Mouse (Mus musculus) embryonic facial prominence, embryonic 10.5 days (tissue): ENCODE results near the gene Pbx1. TPM values are rescaled to one million over a fixed set of nuclear protein-coding genes. Genes with fewer than 3 reads are reported as not detected.
A peak's percentile ranks its signal among the peaks of the same experiment; 100 is the strongest.

Experiments used
- DNase-seq: peaks from one replicate; pipeline ENCODE4 v3.0.0-alpha.2; 2017; ENCODE audit warnings: low spot score
- H3K27ac ChIP-seq: fragments of 300-500 bp; sonication (generic); replicated peaks from 2 replicates; pipeline ENCODE4 v1.5.1; 2016; ENCODE audit warnings: mild to moderate bottlenecking
- H3K27me3 ChIP-seq: fragments of 300-500 bp; sonication (generic); replicated peaks from 2 replicates; pipeline ENCODE4 v1.6.1; 2016; ENCODE audit warnings: low read depth, mild to moderate bottlenecking; ENCODE audit not compliant: poor library complexity, severe bottlenecking
- H3K36me3 ChIP-seq: fragments of 300-500 bp; sonication (generic); replicated peaks from 2 replicates; pipeline ENCODE4 v1.6.1; 2016; ENCODE audit warnings: mild to moderate bottlenecking, moderate library complexity
- H3K4me1 ChIP-seq: fragments of 300-500 bp; sonication (generic); 2 replicates; pipeline ENCODE4 v1.6.1; 2016
- H3K4me3 ChIP-seq: fragments of 300-500 bp; sonication (generic); 2 replicates; pipeline ENCODE4 v1.5.1; 2016; ENCODE audit warnings: mild to moderate bottlenecking, moderate library complexity
- H3K9me3 ChIP-seq: fragments of 300-500 bp; sonication (generic); 2 replicates; pipeline ENCODE4 v1.6.1; 2016; ENCODE audit warnings: mild to moderate bottlenecking
- WGBS: fragments of 180-500 bp; shearing (Covaris S2); methylation state at CpG from one replicate; pipeline ENCODE4 v1.1.7; 2016; 5-methylcytosine and 5-hydroxymethylcytosine counted together
- polyA plus RNA-seq: library from polyadenylated mRNA; unstranded; fragments of >200 nt; fragmentation: Nextera tagmentation; extraction: Ambion mirVana; gene quantifications from 2 replicates; pipeline ENCODE4 v1.2.1, GENCODE M21; 2016

Pbx1 gene
- polyA plus RNA-seq, 1 experiment from 2014 or later = 41.6 TPM

GRCm38 (mm10) chr1:168124643-168125490, 307.2 kb downstream of the Pbx1 start:
- Histone ChIP-seq H3K4me3 (no peak overlapping the region), H3K4me1 (peaks cover 6% of the 10 kb centered on the region; the same call in 1 of the 2 replicates), H3K27ac (no peak overlapping the region), H3K36me3 (no peaks in the 10 kb centered on the region), H3K27me3 (no peaks in the 10 kb centered on the region), H3K9me3 (no peaks in the 10 kb centered on the region)
- 86% methylated on average over 5 of the region's 5 CpGs for WGBS
- no peak for DNase-seq

GRCm38 (mm10) chr1:168118077-168118476, 314.0 kb downstream of the Pbx1 start:
- H3K27ac ChIP-seq = no peak overlapping the region
- DNase-seq = no peak
- no peaks in the 10 kb centered on the region for H3K4me1 ChIP-seq
- no peaks in the 10 kb centered on the region for H3K9me3 ChIP-seq
- H3K4me3 ChIP-seq = no peak overlapping the region
- WGBS = 84% methylated on average over 5 of the region's 5 CpGs
- H3K36me3 ChIP-seq = no peaks in the 10 kb centered on the region
- H3K27me3 ChIP-seq = no peaks in the 10 kb centered on the region

GRCm38 (mm10) chr1:168117367-168117766, 314.7 kb downstream of the Pbx1 start:
- Histone ChIP-seq H3K36me3 (no peaks in the 10 kb centered on the region), H3K4me3 (no peak overlapping the region), H3K9me3 (no peaks in the 10 kb centered on the region), H3K27me3 (no peaks in the 10 kb centered on the region), H3K4me1 (no peaks in the 10 kb centered on the region), H3K27ac (no peak overlapping the region)
- 80% methylated on average over 4 of the region's 4 CpGs for WGBS
- no peak for DNase-seq

- DNase-seq = no peak
- H3K27ac ChIP-seq = no peak overlapping the region
- no peaks in the 10 kb centered on the region for H3K4me1 ChIP-seq
- H3K36me3 ChIP-seq = no peaks in the 10 kb centered on the region
- 85% methylated on average over 8 of the region's 8 CpGs for WGBS
- no peaks in the 10 kb centered on the region for H3K27me3 ChIP-seq
- no peaks in the 10 kb centered on the region for H3K9me3 ChIP-seq
- H3K4me3 ChIP-seq = no peak overlapping the region
Measured at GRCm38 (mm10) chr1:168109797-168110196, 322.3 kb downstream of the Pbx1 start.

GRCm38 (mm10) chr1:168103821-168104220, 328.2 kb downstream of the Pbx1 start:
- Histone ChIP-seq H3K27ac (no peak overlapping the region), H3K4me3 (no peak overlapping the region), H3K9me3 (0 out of 2 replicates have a peak, but pooled peaks cover 5% of the 10 kb centered on the region), H3K27me3 (no peaks in the 10 kb centered on the region), H3K36me3 (no peaks in the 10 kb centered on the region), H3K4me1 (no peaks in the 10 kb centered on the region)
- 75% methylated on average over 2 of the region's 2 CpGs for WGBS
- DNase-seq = no peak

GRCm38 (mm10) chr1:168101514-168101913, 330.6 kb downstream of the Pbx1 start:
- no peak for DNase-seq
- Histone ChIP-seq H3K4me1 (no peaks in the 10 kb centered on the region), H3K27ac (no peak overlapping the region), H3K27me3 (no peaks in the 10 kb centered on the region), H3K36me3 (no peaks in the 10 kb centered on the region), H3K9me3 (0 out of 2 replicates have a peak, but pooled peaks cover 5% of the 10 kb centered on the region), H3K4me3 (no peak overlapping the region)
- 58% methylated on average over 3 of the region's 3 CpGs for WGBS

GRCm38 (mm10) chr1:168098806-168099205, 333.3 kb downstream of the Pbx1 start:
- no peak overlapping the region for H3K27ac ChIP-seq
- H3K9me3 ChIP-seq = 0 out of 2 replicates have a peak, but pooled peaks cover 5% of the 10 kb centered on the region
- H3K27me3 ChIP-seq = no peaks in the 10 kb centered on the region
- peaks cover 5% of the 10 kb centered on the region; the same call in 1 of the 2 replicates for H3K4me1 ChIP-seq
- 95% methylated on average over 2 of the region's 2 CpGs for WGBS
- H3K4me3 ChIP-seq = no peak overlapping the region
- no peak for DNase-seq
- H3K36me3 ChIP-seq = no peaks in the 10 kb centered on the region

- Histone ChIP-seq H3K27me3 (no peaks in the 10 kb centered on the region), H3K4me3 (no peak overlapping the region), H3K27ac (no peak overlapping the region), H3K4me1 (peaks cover 10% of the 10 kb centered on the region; the same call in 1 of the 2 replicates), H3K36me3 (no peaks in the 10 kb centered on the region), H3K9me3 (no peaks in the 10 kb centered on the region)
- DNase-seq = no peak
- 39% methylated on average over 4 of the region's 4 CpGs for WGBS
Measured at GRCm38 (mm10) chr1:168094671-168095070, 337.4 kb downstream of the Pbx1 start.

- WGBS = 86% methylated on average over 2 of the region's 2 CpGs
- no peaks in the 10 kb centered on the region for H3K36me3 ChIP-seq
- H3K4me3 ChIP-seq = no peak overlapping the region
- DNase-seq = peak; percentile 21
- H3K4me1 ChIP-seq = peaks cover 10% of the 10 kb centered on the region; the same call in 1 of the 2 replicates
- no peak overlapping the region for H3K27ac ChIP-seq
- H3K27me3 ChIP-seq = no peaks in the 10 kb centered on the region
- H3K9me3 ChIP-seq = no peaks in the 10 kb centered on the region
Measured at GRCm38 (mm10) chr1:168093044-168093443, 339.0 kb downstream of the Pbx1 start.

- Histone ChIP-seq H3K27ac (no peak overlapping the region), H3K27me3 (no peaks in the 10 kb centered on the region), H3K36me3 (no peaks in the 10 kb centered on the region), H3K4me3 (no peak overlapping the region), H3K4me1 (peaks cover 10% of the 10 kb centered on the region; the same call in 1 of the 2 replicates), H3K9me3 (no peaks in the 10 kb centered on the region)
- WGBS = 69% methylated on average over 4 of the region's 4 CpGs
- no peak for DNase-seq
Measured at GRCm38 (mm10) chr1:168091627-168092026, 340.4 kb downstream of the Pbx1 start.

GRCm38 (mm10) chr1:168088680-168089079, 343.4 kb downstream of the Pbx1 start:
- WGBS = 84% methylated on average over 7 of the region's 7 CpGs
- H3K9me3 ChIP-seq = no peaks in the 10 kb centered on the region
- no peaks in the 10 kb centered on the region for H3K36me3 ChIP-seq
- no peak for DNase-seq
- H3K4me3 ChIP-seq = no peak overlapping the region
- H3K27me3 ChIP-seq = no peaks in the 10 kb centered on the region
- 0 out of 2 replicates have a peak, but pooled peaks cover 5% of the 10 kb centered on the region for H3K4me1 ChIP-seq
- H3K27ac ChIP-seq = no peak overlapping the region

- Histone ChIP-seq H3K36me3 (no peaks in the 10 kb centered on the region), H3K27ac (no peak overlapping the region), H3K9me3 (no peaks in the 10 kb centered on the region), H3K4me3 (no peak overlapping the region), H3K4me1 (0 out of 2 replicates have a peak, but pooled peaks cover 4% of the 10 kb centered on the region), H3K27me3 (no peaks in the 10 kb centered on the region; the same call in 1 of the 2 replicates)
- WGBS = 88% methylated on average over 6 of the region's 6 CpGs
- DNase-seq = no peak
Measured at GRCm38 (mm10) chr1:168079394-168079767, 352.7 kb downstream of the Pbx1 start.
